Mouse (Mus musculus): ENCODE results near the gene Erich2.

- TF ChIP-seq CTCF (IDR thresholded peaks at IDR 0.05; ENCODE audit: low read depth): no peak
- no peak for TF ChIP-seq EP300 (optimal IDR thresholded peaks at IDR 0.05)
Observed at GRCm38 (mm10) chr2:70573544-70574210, 65.1 kb downstream of the Erich2 start.
